Mouse (Mus musculus) right cerebral cortex, postnatal 36 days (tissue): Measurements from ENCODE around the gene Cul4a.

Source experiments
- DNase-seq, 2 experiments: peaks; one replicate each; pipeline ENCODE4 v3.0.0; 2022; ENCODE audit warnings: low spot score in 2 of 2, mixed read lengths in 1 of 2

Cul4a gene

DNA sequence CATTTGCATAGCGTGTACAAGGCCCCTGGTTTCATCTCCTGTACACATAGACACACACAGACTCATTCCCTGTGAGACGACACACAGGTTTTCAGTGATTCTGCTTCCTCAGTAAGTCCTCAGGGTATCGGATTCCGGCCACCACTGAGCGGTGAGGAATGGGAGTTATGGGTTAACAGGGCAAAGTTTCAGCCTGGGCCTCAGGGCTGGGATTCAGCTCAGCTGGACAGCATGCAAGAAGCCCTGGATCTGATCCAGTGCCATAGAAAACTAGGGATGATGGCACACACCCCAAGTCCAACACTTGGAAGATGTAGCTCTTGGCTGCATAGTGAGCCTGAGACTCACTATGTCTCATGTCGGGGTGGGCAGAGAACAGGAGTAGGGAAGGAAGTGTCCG lies 74.5 kb downstream of the Cul4a start:
- no peak for DNase-seq

DNA sequence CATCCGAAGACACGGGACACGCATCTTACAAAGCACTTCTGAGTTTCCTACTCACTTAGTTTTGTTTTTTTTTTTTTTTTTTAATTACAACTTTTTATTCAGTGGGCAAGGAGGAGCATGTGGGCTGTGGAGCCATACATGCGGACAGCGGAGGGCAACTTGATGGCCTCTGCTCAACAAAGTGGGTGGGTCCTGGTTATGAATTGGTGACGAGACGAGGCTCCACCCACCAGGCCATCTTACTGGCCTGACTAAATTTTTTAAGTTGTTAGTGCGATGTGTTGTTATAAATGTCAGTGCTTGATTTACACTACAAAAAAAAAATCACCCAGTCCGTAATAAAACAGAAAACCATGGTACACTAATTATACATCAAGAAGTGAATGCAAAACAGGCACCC lies 75.0 kb downstream of the Cul4a start:
- DNase-seq = no peak

DNA sequence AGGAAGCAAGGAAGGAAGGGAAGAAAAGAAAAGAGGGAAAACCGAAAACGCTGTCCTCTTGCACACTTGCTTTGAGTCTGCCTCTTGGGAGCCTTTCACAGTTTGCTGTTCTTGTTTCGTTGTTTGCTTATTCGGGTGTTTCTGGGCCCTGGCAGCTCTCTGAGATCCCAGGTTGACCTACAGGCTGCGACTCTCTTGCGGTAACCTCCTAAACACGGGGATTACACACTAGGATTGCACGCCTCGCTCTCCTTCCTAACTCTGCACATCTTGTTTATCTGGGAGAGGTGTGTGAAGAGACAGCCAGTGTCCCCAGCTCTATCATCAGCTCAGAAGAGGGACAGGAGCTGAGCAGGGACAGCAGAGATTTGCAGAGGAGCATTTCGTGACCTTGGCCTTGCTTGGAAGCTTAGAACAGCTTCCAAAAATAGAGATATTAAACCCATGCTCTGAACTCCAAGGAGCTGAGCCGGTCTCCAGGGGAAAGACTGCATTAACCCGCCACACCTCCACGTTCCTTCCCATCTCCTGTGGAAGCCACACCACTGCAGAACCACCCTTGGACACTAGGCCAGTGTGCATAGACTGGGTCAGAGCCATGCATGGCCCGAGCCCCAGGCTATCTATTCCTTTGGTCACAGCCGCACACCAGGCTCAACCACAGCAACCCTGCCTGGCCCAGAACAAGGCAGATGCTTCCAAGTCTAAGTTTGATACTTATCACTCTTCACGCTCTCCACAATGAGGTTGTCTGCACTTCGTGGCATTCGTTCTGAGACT lies 75.7 kb downstream of the Cul4a start:
- DNase-seq = no peak

- DNase-seq = no peak
Observed at GRCm38 (mm10) chr8:13181691-13181976, 76.2 kb downstream of the Cul4a start.

- no peak for DNase-seq
Observed at GRCm38 (mm10) chr8:13186819-13187218, 81.4 kb downstream of the Cul4a start.

DNA sequence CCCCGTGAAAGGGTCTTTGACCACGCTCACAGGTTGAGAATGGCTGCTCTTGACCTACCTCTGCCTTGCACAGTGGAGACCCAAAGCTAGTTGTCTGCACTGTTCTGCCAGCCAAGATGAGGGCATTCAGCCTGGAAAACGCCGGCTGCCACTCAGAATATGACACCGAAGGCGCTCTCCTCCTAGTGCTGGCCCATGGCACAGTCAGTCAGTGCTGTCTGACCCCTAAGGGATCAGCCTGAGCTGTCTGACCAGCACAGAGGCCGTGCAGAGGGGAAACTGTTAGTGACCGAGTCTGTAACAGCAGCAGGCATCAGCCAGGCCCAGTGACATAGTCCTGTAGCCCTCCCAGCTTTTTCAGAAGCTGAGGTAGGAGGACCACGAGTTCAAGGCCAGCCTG lies 81.8 kb downstream of the Cul4a start:
- DNase-seq = no peak

DNA sequence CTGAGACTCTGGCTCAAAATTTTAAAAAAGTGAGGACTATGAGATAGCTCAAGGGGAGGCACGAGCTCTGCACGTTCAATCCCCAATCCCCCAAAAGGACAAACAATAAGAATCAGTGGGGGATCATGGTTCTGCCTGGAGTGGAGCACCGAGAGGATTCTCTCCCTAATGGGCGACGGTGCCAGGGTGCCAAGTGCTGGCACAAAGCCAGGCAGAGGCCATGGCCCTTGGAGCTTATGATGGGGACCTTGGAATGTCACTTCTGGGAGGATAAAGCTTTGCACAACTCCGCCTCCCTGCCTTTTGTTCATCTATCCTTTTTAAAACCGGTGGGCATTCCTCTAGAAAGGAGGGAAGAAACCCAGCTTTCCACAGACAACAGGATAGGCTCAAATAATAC lies 82.2 kb downstream of the Cul4a start:
- DNase-seq = no peak

- no peak for DNase-seq
Observed at GRCm38 (mm10) chr8:13188052-13188555, 82.7 kb downstream of the Cul4a start.

- DNase-seq = no peak
Observed at GRCm38 (mm10) chr8:13188857-13189256, 83.4 kb downstream of the Cul4a start.

- DNase-seq = no peak
Observed at GRCm38 (mm10) chr8:13190235-13190634, 84.8 kb downstream of the Cul4a start.

DNA sequence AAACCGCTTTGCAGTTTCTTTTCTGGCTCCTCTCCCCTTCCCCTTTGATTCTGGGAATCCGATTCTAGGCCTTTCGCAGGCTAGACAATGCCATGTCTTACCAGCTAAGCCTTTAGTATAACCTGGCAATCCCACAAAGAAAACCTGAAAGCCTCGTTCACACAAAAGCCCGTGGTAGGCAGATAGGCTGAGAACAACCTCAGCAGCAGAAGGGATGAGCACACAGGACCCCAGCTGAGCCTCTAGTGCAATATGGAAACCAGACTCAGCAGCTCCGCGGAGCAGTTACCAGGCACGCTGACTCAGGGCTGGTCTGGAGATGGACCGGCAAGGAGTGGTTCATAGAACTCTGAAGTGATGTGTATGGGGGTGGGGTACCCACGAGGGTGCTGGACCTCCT lies 89.4 kb downstream of the Cul4a start:
- no peak for DNase-seq

- DNase-seq = no peak
Observed at GRCm38 (mm10) chr8:13197493-13197892, 92.1 kb downstream of the Cul4a start.
